Mouse (Mus musculus) embryonic facial prominence, embryonic 12.5 days (tissue): ENCODE measurements at regions not wholly inside any gene's neighbourhood (a gene's known extent, or its start where the extent isn't known, plus 50 kb on each side); places are given as distances from the start of the nearest gene placed in this dataset.

Experiments used
- ATAC-seq: fragments of 200-750 bp; cut with Nextera tagmentation; 2 replicates; pipeline ENCODE4 v1.8.0; 2017; ENCODE audit not compliant: insufficient number of reproducible peaks, insufficient read depth, low FRiP score, low TSS enrichment
- H3K27ac ChIP-seq: fragments of 300-500 bp; sonication (generic); 2 replicates; pipeline ENCODE4 v1.5.1; 2016; ENCODE audit warnings: mild to moderate bottlenecking
- H3K27me3 ChIP-seq: fragments of 300-500 bp; sonication (generic); 2 replicates; pipeline ENCODE4 v1.6.1; 2016; ENCODE audit warnings: mild to moderate bottlenecking, moderate library complexity
- H3K36me3 ChIP-seq: fragments of 300-500 bp; sonication (generic); 2 replicates; pipeline ENCODE4 v1.6.1; 2016; ENCODE audit warnings: mild to moderate bottlenecking
- H3K4me1 ChIP-seq: fragments of 300-500 bp; sonication (generic); 2 replicates; pipeline ENCODE4 v1.6.1; 2016
- H3K4me2 ChIP-seq: fragments of 300-500 bp; sonication (generic); replicated peaks from 2 replicates; pipeline ENCODE4 v1.6.1; 2016; ENCODE audit warnings: mild to moderate bottlenecking, moderate library complexity
- H3K4me3 ChIP-seq: fragments of 300-500 bp; sonication (generic); 2 replicates; pipeline ENCODE4 v1.5.1; 2016; ENCODE audit warnings: mild to moderate bottlenecking
- H3K9ac ChIP-seq: fragments of 300-500 bp; sonication (generic); 2 replicates; pipeline ENCODE4 v1.6.1; 2016; ENCODE audit warnings: mild to moderate bottlenecking, moderate library complexity
- H3K9me3 ChIP-seq: fragments of 300-500 bp; sonication (generic); 2 replicates; pipeline ENCODE4 v1.6.1; 2016; ENCODE audit warnings: mild to moderate bottlenecking, moderate library complexity
- WGBS: fragments of 180-500 bp; shearing (Covaris S2); methylation state at CpG from one replicate; pipeline ENCODE4 v1.1.7; 2016; 5-methylcytosine and 5-hydroxymethylcytosine counted together

DNA sequence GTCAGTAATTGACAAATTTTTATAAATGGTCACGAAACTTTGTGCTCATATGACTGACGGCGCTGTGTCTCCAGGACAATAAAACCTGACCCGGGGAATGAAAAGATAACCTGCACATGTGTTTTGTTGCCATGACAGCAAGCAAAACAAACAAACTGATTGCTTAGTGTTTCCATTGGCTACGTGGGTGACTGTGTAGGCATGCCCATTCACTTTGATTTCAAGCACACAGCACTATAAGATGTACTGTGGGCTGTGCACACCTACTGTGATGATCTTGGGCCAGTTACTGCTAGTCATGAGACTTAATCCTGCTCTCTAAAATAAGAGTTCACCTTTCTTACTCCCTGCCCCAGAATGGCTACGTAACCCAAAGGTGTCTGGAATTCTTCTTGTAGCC is 225.4 kb downstream of the Rnf144b start:
- Histone ChIP-seq H3K4me1 (0 out of 2 replicates have a peak, but pooled peaks cover 3% of the 10 kb centered on the region), H3K4me2 (no peak overlapping the region), H3K36me3 (no peaks in the 10 kb centered on the region), H3K27me3 (no peaks in the 10 kb centered on the region), H3K4me3 (no peak overlapping the region), H3K27ac (no peak overlapping the region), H3K9ac (no peak overlapping the region), H3K9me3 (no peaks in the 10 kb centered on the region)
- no peak for ATAC-seq
- WGBS: 58% methylated on average over 6 of the region's 6 CpGs

DNA sequence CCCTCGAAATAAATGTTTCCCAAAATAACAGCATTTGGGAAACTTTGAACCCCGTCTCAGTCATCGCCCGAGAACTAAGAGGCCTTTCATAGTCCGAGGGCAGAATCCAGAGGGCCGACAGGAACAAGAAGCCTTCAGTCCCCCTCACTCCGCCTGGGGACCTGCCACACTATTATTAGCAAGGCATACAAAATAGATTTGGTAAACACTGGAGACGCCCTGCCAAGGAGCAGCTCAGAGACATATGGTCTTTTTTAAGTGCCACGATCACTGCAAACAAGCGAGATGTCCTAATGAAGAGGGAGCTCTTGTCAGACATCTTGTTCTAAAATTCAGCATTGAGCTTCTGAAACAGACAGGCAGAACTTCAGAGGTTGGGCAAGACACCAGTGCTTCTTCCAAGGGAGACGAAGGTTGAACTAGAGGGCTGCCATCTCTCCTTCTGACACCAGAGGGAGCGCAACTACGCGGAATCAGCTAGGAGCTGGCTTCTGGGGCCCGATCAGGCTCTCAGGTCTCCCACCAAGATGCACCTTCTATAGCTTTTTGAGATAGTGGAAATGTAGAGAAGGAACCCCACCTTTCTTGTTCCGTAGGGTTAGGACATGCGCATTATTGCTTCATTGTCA is 226.2 kb downstream of the Rnf144b start:
- Histone ChIP-seq H3K4me1 (0 out of 2 replicates have a peak, but pooled peaks cover 3% of the 10 kb centered on the region), H3K4me2 (0 out of 2 replicates have a peak overlapping the region, but pooled peaks have one; percentile 13), H3K4me3 (no peak overlapping the region), H3K9ac (no peak overlapping the region), H3K27me3 (no peaks in the 10 kb centered on the region), H3K27ac (no peak overlapping the region), H3K36me3 (no peaks in the 10 kb centered on the region), H3K9me3 (no peaks in the 10 kb centered on the region)
- WGBS: 20% methylated on average over 17 of the region's 17 CpGs
- no peak for ATAC-seq

DNA sequence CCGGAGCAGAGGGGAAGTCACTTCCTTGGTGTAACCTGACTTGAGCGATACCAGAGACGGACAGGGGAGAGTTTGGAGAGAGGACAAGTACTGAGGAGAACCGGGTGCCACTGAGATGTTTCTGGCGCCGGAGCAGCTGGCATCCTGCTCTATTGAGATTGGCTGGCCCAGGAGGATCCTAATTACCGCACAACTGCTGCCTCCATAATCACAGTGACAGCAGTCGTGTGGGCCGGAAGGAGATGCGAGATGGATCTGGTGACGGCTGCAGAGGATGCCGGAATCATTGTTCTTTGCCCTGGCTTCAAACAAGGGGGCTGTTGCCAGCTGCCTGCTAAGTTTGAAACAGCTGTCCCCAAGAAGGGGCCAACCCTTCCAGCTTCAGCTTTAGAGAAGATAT is 232.0 kb downstream of the Rnf144b start:
- 84% methylated on average over 12 of the region's 12 CpGs for WGBS
- Histone ChIP-seq H3K27me3 (no peaks in the 10 kb centered on the region), H3K4me2 (no peak overlapping the region), H3K9me3 (no peaks in the 10 kb centered on the region), H3K9ac (no peak overlapping the region), H3K27ac (no peak overlapping the region), H3K4me3 (no peak overlapping the region), H3K4me1 (no peaks in the 10 kb centered on the region), H3K36me3 (no peaks in the 10 kb centered on the region)
- no peak for ATAC-seq

DNA sequence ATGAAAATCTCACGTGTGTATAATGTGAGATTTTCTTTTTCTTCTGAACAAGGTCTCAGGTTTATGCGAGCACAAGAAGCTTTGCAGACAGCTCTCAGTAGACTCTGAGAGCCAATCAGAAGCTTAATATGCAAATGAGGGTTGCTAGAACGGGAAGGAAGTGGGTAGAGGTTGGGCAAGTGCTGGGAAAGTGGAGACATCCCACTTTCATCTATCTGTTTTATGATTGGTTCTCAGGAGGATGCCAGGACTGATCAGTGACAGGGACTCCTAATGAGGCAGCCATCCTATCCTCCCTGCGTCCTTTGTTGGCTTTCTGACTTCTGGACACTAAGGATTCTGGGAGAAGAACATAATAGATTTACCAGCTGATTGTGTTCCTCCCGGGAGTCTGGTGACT is 232.7 kb downstream of the Rnf144b start:
- Histone ChIP-seq H3K4me2 (no peak overlapping the region), H3K4me1 (no peaks in the 10 kb centered on the region), H3K4me3 (no peak overlapping the region), H3K27me3 (no peaks in the 10 kb centered on the region), H3K36me3 (no peaks in the 10 kb centered on the region), H3K9ac (no peak overlapping the region), H3K9me3 (no peaks in the 10 kb centered on the region), H3K27ac (no peak overlapping the region)
- ATAC-seq: no peak
- WGBS: 68% methylated on average over 5 of the region's 5 CpGs

DNA sequence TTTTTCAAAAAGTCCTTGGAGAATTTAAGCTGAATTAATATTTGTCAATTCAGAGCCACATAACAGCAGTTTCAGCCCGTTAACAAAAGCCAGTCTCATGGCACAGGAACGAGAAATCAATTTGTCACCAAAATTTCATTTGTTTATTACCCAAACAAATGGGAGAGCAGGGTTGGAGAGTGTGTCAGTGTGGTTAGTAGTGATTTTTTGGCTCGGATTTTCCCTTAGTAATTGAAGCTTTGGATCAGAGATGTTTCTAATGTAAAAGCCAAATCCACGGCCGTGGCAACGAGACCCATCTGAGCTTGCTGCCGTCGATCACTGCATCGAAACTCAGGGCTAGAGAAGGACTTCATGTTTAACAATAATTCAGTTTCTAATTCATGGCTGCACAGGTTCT is 236.5 kb downstream of the Rnf144b start:
- Histone ChIP-seq H3K27ac (no peak overlapping the region), H3K27me3 (no peaks in the 10 kb centered on the region), H3K4me1 (no peaks in the 10 kb centered on the region), H3K9me3 (no peaks in the 10 kb centered on the region), H3K9ac (no peak overlapping the region), H3K4me3 (no peak overlapping the region), H3K4me2 (no peak overlapping the region), H3K36me3 (no peaks in the 10 kb centered on the region)
- ATAC-seq: no peak
- WGBS: 62% methylated on average over 9 of the region's 9 CpGs

DNA sequence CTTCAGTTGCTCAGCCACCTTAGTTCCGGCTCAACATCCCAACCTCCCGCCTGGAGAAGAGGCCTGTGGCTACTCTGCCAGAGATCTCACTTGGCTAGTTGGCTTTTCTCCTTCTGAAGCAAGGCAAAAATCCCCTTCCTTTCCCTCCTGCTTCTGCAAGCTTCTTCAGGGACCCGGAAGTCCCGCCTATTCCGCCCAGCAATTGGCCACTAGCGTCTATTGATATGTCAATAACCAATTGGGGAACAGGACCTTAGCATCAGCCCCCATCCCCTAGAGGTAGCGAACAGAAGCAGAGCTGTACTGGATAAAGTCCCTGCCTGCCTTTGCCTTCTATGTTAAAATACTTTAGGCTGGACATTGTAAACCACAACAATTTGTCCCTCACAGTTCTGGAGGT is 243.3 kb downstream of the Rnf144b start:
- H3K27me3 ChIP-seq: no peaks in the 10 kb centered on the region
- H3K27ac ChIP-seq: no peak overlapping the region

DNA sequence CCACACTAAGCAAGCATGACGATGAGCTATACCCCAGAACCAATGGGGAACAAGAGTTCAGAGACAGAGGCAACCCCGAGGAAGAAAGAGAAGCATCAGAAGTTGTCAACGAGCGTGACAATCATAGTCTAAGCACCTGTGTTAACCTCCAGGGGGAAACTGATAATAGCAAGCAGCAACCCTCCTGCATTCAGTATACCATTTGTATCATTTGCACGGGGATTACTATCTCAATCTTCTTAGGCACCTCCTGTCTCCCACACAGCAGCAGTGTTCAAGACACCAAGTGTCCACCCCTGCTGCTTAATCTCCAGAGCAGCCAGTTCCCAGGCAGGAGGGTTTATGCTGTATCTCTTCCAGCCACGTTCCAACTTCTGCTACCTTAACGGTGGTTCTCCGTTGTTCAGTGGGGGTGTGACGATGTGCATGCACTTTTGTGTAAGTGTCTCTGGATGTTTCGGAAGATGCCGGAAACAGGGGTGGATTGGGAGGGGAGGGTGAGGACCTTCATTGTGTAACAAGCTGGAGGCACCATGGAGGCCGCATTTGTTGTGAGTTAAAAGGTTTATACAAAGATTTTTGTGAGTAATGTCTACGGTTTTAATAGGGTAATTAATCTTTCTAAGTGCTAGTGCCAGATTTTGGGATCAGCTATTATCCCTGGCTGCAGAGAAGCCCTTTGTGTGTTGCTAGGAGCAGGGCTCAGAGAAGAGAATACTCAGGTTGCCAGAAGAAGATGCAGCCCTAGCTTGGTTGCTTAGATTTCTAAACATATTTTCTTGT is 245.8 kb downstream of the Rnf144b start:
- no peak overlapping the region for H3K4me2 ChIP-seq
- 70% methylated on average over 13 of the region's 13 CpGs for WGBS

More for the DNA sequence above, 243.3 kb downstream of the Rnf144b start:
- H3K36me3 ChIP-seq: no peaks in the 10 kb centered on the region
- ATAC-seq: no peak
- no peak overlapping the region for H3K9ac ChIP-seq
- H3K9me3 ChIP-seq: no peaks in the 10 kb centered on the region
- no peak overlapping the region for H3K4me2 ChIP-seq
- WGBS: 68% methylated on average over 7 of the region's 7 CpGs
- H3K4me1 ChIP-seq: no peaks in the 10 kb centered on the region
- H3K4me3 ChIP-seq: no peak overlapping the region

DNA sequence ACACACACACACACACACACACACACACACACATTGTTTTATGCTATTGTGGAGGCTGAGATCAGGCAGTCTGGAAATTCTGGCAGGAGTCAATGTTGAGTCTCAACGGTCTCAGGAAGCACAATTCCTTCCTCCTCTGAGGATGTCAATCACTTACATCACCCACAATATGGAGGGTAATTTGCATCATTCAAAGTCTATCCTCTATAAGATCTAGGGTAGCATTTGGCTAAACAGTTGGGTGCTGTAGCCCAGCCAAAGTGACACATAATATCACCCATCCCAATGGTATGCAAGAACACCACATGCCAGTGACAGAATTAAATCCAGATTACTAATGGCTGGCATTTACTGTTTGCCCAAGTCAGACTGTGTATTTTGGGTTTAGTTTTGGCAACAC is 252.1 kb downstream of the Rnf144b start:
- no peak for ATAC-seq
- Histone ChIP-seq H3K4me1 (no peaks in the 10 kb centered on the region), H3K36me3 (no peaks in the 10 kb centered on the region), H3K27ac (no peak overlapping the region), H3K27me3 (no peaks in the 10 kb centered on the region), H3K9ac (no peak overlapping the region), H3K9me3 (peaks cover 4% of the 10 kb centered on the region; the same call in 1 of the 2 replicates), H3K4me2 (no peak overlapping the region), H3K4me3 (no peak overlapping the region)
- WGBS: 80% methylated on average over 1 of the region's 1 CpGs

More for the DNA sequence above, 245.8 kb downstream of the Rnf144b start:
- H3K9ac ChIP-seq: no peak overlapping the region
- no peak overlapping the region for H3K27ac ChIP-seq
- no peak for ATAC-seq
- no peaks in the 10 kb centered on the region for H3K9me3 ChIP-seq
- H3K4me3 ChIP-seq: no peak overlapping the region
- no peaks in the 10 kb centered on the region for H3K27me3 ChIP-seq
- H3K4me1 ChIP-seq: no peaks in the 10 kb centered on the region
- H3K36me3 ChIP-seq: no peaks in the 10 kb centered on the region

DNA sequence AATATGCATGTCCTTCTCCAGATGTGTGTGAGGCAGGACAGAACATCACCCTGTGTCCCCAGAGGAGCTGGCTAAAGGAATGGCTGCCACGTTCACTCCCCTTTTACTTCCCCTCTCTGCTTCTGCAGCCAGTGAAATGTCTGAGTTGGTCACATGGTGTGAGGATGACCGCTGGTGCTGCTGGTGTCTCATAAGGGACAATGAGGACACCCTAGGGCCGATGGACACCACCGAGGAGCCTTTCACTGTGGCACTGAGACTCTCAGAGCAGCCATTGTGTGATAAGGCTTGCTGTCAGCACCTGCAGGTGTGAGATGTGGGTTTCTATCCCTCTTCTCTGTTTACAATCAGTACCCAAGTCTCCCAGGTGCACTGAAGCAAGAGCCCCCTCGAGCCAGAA is 268.6 kb downstream of the Rnf144b start:
- ATAC-seq: no peak
- WGBS: 51% methylated on average over 5 of the region's 5 CpGs
- H3K27me3 ChIP-seq: no peaks in the 10 kb centered on the region
- H3K4me1 ChIP-seq: no peaks in the 10 kb centered on the region
- H3K9me3 ChIP-seq: no peaks in the 10 kb centered on the region
- H3K27ac ChIP-seq: no peak overlapping the region
- no peak overlapping the region for H3K4me3 ChIP-seq
- no peaks in the 10 kb centered on the region for H3K36me3 ChIP-seq
- no peak overlapping the region for H3K9ac ChIP-seq
- no peak overlapping the region for H3K4me2 ChIP-seq

DNA sequence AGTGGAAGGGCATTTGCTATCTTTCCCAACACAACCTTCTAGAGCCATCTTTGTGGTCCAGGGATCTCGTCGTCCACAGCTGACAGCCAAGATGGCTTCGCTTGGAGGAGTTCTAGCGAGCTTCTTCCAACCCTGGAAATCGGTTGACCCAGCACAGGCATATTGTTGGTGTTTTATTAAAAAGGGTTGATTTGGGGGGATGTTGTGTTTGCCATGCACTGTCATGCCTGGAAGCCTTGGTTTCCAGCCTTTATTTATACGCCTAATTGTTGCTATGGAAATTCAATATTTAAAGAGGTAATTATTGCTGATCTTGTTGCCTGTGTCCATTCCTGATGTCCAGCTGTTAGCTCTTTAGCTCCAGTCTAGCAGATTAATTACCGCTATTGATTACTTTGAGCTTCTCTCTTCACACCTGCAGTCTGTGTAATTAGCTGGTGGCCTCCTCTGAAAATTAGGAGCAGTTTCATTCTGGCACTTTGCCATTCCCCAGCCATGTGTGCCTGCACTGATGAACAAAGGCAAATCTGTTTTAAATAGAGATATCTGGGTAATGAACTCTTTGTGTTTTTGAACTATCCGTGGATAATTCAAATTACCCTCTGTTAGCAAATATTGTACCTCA is 275.4 kb downstream of the Rnf144b start:
- H3K4me1 ChIP-seq: no peaks in the 10 kb centered on the region
- H3K4me3 ChIP-seq: no peak overlapping the region
- H3K4me2 ChIP-seq: no peak overlapping the region
- no peak for ATAC-seq
- WGBS: 82% methylated on average over 8 of the region's 8 CpGs
- H3K27ac ChIP-seq: no peak overlapping the region
- no peaks in the 10 kb centered on the region for H3K27me3 ChIP-seq
- no peaks in the 10 kb centered on the region for H3K36me3 ChIP-seq
- 0 out of 2 replicates have a peak, but pooled peaks cover 3% of the 10 kb centered on the region for H3K9me3 ChIP-seq
- no peak overlapping the region for H3K9ac ChIP-seq

DNA sequence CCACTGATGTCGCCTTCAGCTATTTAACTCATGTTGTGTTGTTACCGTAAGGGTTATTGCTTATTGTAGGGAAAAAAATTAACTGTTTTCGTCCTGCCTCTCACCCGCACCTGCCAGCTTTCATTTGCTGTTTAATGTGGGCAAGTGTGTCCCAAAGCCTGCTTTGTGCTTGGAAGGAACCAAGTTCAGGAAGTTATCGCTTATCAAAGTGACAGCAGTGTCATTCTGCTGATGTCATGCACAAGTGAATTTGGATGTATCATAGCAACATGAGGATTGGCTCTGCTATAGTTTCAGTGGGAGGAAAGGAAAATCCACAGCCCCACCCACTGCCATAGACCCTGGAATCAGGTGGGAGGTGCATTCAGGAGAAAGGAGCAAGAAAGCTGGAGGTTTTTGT is 276.5 kb downstream of the Rnf144b start:
- Histone ChIP-seq H3K36me3 (no peaks in the 10 kb centered on the region), H3K27ac (no peak overlapping the region), H3K9me3 (0 out of 2 replicates have a peak, but pooled peaks cover 3% of the 10 kb centered on the region), H3K4me1 (no peaks in the 10 kb centered on the region), H3K9ac (no peak overlapping the region), H3K4me3 (no peak overlapping the region), H3K4me2 (no peak overlapping the region), H3K27me3 (no peaks in the 10 kb centered on the region)
- WGBS: 88% methylated on average over 5 of the region's 5 CpGs
- ATAC-seq: no peak

DNA sequence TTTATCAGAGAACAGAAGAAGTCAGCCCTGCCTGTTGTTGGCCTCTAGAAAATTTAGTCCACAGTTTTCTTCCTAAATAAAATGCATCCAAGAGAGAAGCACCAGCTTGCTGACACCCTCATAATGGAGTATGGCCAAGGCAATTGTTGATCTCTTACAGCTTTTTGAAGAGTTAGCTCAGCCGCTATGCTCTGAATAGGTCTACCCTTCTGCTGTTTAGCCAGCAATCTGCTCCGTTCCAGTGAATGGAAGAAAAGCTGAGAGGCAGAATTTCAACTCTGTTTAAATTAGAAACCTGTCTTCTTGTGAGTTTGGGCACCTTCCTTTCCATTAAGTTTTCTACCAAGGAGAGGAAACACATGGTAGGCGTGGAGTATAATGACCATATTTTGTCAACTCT is 290.8 kb downstream of the Rnf144b start:
- no peaks in the 10 kb centered on the region for H3K36me3 ChIP-seq
- no peaks in the 10 kb centered on the region for H3K9me3 ChIP-seq
- no peak overlapping the region for H3K27ac ChIP-seq
- no peak overlapping the region for H3K9ac ChIP-seq
- H3K4me3 ChIP-seq: no peak overlapping the region
- ATAC-seq: no peak
- no peak overlapping the region for H3K4me2 ChIP-seq
- H3K4me1 ChIP-seq: no peaks in the 10 kb centered on the region
- WGBS: 92% methylated on average over 3 of the region's 3 CpGs
- no peaks in the 10 kb centered on the region for H3K27me3 ChIP-seq
